Mouse (Mus musculus): ENCODE measurements around the gene Pnpla1.

GRCm38 (mm10) chr17:28854377-28854776 is 3.8 kb upstream of the Pnpla1 start:
- TF ChIP-seq EP300 (IDR thresholded peaks at IDR 0.05; ENCODE audit: insufficient read depth, low read depth, low read length) (no peak), POLR2A (IDR thresholded peaks at IDR 0.05; ENCODE audit: insufficient read depth, low read length) (no peak), CTCF (IDR thresholded peaks at IDR 0.05; ENCODE audit: low read depth, low read length) (no peak)

Data from ES-Bruce4 (cell line).